Mouse (Mus musculus) cerebellum, postnatal 4 days (tissue): Measurements from ENCODE around the gene Tle1.
A peak's percentile ranks its signal among the peaks of the same experiment; 100 is the strongest.

Source experiments
- DNase-seq, 2 experiments: peaks; one replicate each; pipeline ENCODE4 v3.0.0; 2022; ENCODE audit warnings: low spot score in 2 of 2, mixed read lengths in 1 of 2

Gene Tle1

GRCm38 (mm10) chr4:72200559-72201409, at the start of gene Tle1:
Gene Tle1, minus strand, starts transcription at chr4:72200919.
- DNase-seq = peak; percentile 97 to 99

- DNase-seq = no peak
Measured at GRCm38 (mm10) chr4:72233584-72234219, 33.0 kb upstream of the Tle1 start.

- DNase-seq = no peak
Measured at GRCm38 (mm10) chr4:72232206-72232605, 31.5 kb upstream of the Tle1 start.

GRCm38 (mm10) chr4:72230832-72231231, 30.1 kb upstream of the Tle1 start:
- DNase-seq = no peak

- DNase-seq = no peak
Measured at GRCm38 (mm10) chr4:72221629-72222028, 20.9 kb upstream of the Tle1 start.

- DNase-seq = no peak
Measured at GRCm38 (mm10) chr4:72204420-72205045, 3.8 kb upstream of the Tle1 start.

- DNase-seq = peak in 1 of 2 experiments; percentile 42
Measured at GRCm38 (mm10) chr4:72201521-72201991, 837 bp upstream of the Tle1 start.

- peak; percentile 37 to 50 for DNase-seq
Measured at GRCm38 (mm10) chr4:72199571-72200558, 854 bp downstream of the Tle1 start.

GRCm38 (mm10) chr4:72198877-72199411, 1.8 kb downstream of the Tle1 start:
- peak; percentile 55 to 74 for DNase-seq

- DNase-seq = no peak
Measured at GRCm38 (mm10) chr4:72197888-72198605, 2.7 kb downstream of the Tle1 start.

GRCm38 (mm10) chr4:72195116-72195835, 5.4 kb downstream of the Tle1 start:
- no peak for DNase-seq

- DNase-seq = no peak
Measured at GRCm38 (mm10) chr4:72193276-72193675, 7.4 kb downstream of the Tle1 start.

GRCm38 (mm10) chr4:72184476-72184875, 16.2 kb downstream of the Tle1 start:
- no peak for DNase-seq

GRCm38 (mm10) chr4:72182343-72182988, 18.3 kb downstream of the Tle1 start:
- DNase-seq = no peak

- DNase-seq = no peak
Measured at GRCm38 (mm10) chr4:72175943-72176342, 24.8 kb downstream of the Tle1 start.

- no peak for DNase-seq
Measured at GRCm38 (mm10) chr4:72168267-72168666, 32.5 kb downstream of the Tle1 start.

- no peak for DNase-seq
Measured at GRCm38 (mm10) chr4:72167761-72168229, 32.9 kb downstream of the Tle1 start.

GRCm38 (mm10) chr4:72167171-72167570, 33.5 kb downstream of the Tle1 start:
- DNase-seq = no peak

- no peak for DNase-seq
Measured at GRCm38 (mm10) chr4:72166561-72166960, 34.2 kb downstream of the Tle1 start.
